Mouse (Mus musculus) olfactory bulb, adult 2 months (tissue): ENCODE data around the gene Sytl3.
"Not testable (repeated sequence)": the region's sequence is repeated elsewhere in the genome, so short reads cannot be mapped to it uniquely, and the experiment has no call there.

Source experiments
- CTCF ChIP-seq: fragments of 200-500 bp; IDR thresholded peaks from 2 replicates; pipeline ENCODE4 v1.5.1; 2012; ENCODE audit warnings: low read depth, mild to moderate bottlenecking, low read length, moderate library complexity; ENCODE audit not compliant: insufficient read depth
- POLR2A ChIP-seq: fragments of 200-500 bp; IDR thresholded peaks from 2 replicates; pipeline ENCODE4 v1.6.1; 2012; ENCODE audit warnings: mild to moderate bottlenecking, low read depth, low read length, moderate library complexity; ENCODE audit not compliant: insufficient read depth

- not testable (repeated sequence) for TF ChIP-seq CTCF, POLR2A
Observed at GRCm38 (mm10) chr17:6656471-6656870, 2.4 kb upstream of the Sytl3 start.
